Mouse (Mus musculus) midbrain, embryonic 13.5 days (tissue): Measurements from ENCODE around the gene Hc. TPM values are rescaled to one million over a fixed set of nuclear protein-coding genes. Genes with fewer than 3 reads are reported as not detected.

ENCODE experiments used
- ATAC-seq: fragments of 200-750 bp; cut with Nextera tagmentation; 2 replicates; pipeline ENCODE4 v1.8.0; 2017; ENCODE audit warnings: mild to moderate bottlenecking, moderate TSS enrichment, moderate library complexity
- H3K27ac ChIP-seq: fragments of 300-500 bp; sonication (generic); 2 replicates; pipeline ENCODE4 v1.5.1; 2015; ENCODE audit warnings: inconsistent platforms, mild to moderate bottlenecking, moderate library complexity
- H3K27me3 ChIP-seq: fragments of 300-500 bp; sonication (generic); 2 replicates; pipeline ENCODE4 v1.6.1; 2015; ENCODE audit warnings: mild to moderate bottlenecking, inconsistent platforms
- H3K36me3 ChIP-seq: fragments of 300-500 bp; sonication (generic); 2 replicates; pipeline ENCODE4 v1.6.1; 2015; ENCODE audit warnings: mild to moderate bottlenecking, inconsistent platforms
- H3K4me1 ChIP-seq: fragments of 300-500 bp; sonication (generic); replicated peaks from 2 replicates; pipeline ENCODE4 v1.6.1; 2015; ENCODE audit warnings: inconsistent platforms
- H3K4me2 ChIP-seq: fragments of 300-500 bp; sonication (generic); replicated peaks from 2 replicates; pipeline ENCODE4 v1.6.1; 2015; ENCODE audit warnings: moderate library complexity, mild to moderate bottlenecking, inconsistent platforms
- H3K4me3 ChIP-seq: fragments of 300-500 bp; sonication (generic); replicated peaks from 2 replicates; pipeline ENCODE4 v1.5.1; 2015; ENCODE audit warnings: mild to moderate bottlenecking, inconsistent platforms
- H3K9ac ChIP-seq: fragments of 300-500 bp; sonication (generic); replicated peaks from 2 replicates; pipeline ENCODE4 v1.6.1; 2015; ENCODE audit warnings: mild to moderate bottlenecking, inconsistent platforms
- H3K9me3 ChIP-seq: fragments of 300-500 bp; sonication (generic); 2 replicates; pipeline ENCODE4 v1.6.1; 2016; ENCODE audit warnings: mild to moderate bottlenecking, inconsistent platforms
- WGBS: fragments of 180-500 bp; shearing (Covaris S2); methylation state at CpG from one replicate; pipeline ENCODE4 v1.1.7; 2015; 5-methylcytosine and 5-hydroxymethylcytosine counted together
- polyA plus RNA-seq: library from polyadenylated mRNA; unstranded; fragments of >200 nt; fragmentation: Nextera tagmentation; extraction: Ambion mirVana; gene quantifications from 2 replicates; pipeline ENCODE4 v1.2.1, GENCODE M21; 2015

Gene Hc
- polyA plus RNA-seq, 1 experiment from 2014 or later = 0.58 TPM

DNA sequence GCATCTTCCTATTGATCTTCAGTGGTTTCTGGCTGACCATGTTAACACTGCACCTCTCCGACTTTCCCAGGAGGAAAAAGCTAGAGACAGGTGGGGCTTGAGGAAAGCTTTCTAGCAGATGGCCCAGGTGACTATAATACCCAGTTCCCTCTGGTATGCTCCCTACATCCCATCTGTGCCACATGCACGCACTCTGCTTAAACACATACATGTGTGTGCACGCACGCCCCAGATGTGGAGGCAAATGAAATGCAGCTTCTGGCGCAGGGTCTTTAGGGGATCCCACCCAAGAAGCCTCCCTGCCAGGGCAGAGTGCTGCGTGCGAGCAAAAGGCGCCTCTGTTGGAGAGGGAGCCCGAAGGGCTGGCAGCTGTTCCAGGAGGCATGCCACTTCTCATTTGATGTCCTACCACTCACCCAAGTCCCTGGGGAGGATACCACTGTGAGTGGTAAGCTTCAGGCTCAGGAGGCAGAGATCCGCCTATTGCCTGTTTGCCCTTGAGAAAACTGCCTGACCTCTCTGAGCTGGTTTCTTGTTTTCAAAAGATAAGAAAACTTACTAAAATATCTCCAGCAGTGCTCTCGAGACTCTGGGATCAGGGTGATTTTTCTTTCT is 120.1 kb downstream of the Hc start:
- H3K36me3 ChIP-seq = no peaks in the 10 kb centered on the region
- 79% methylated on average over 11 of the region's 11 CpGs for WGBS
- H3K27me3 ChIP-seq = peaks cover 2% of the 10 kb centered on the region; the same call in 1 of the 2 replicates
- ATAC-seq = no peak
- no peak overlapping the region for H3K4me3 ChIP-seq
- H3K9ac ChIP-seq = no peak overlapping the region
- no peaks in the 10 kb centered on the region for H3K4me1 ChIP-seq
- no peak overlapping the region for H3K27ac ChIP-seq
- H3K4me2 ChIP-seq = no peak overlapping the region
- H3K9me3 ChIP-seq = no peaks in the 10 kb centered on the region

DNA sequence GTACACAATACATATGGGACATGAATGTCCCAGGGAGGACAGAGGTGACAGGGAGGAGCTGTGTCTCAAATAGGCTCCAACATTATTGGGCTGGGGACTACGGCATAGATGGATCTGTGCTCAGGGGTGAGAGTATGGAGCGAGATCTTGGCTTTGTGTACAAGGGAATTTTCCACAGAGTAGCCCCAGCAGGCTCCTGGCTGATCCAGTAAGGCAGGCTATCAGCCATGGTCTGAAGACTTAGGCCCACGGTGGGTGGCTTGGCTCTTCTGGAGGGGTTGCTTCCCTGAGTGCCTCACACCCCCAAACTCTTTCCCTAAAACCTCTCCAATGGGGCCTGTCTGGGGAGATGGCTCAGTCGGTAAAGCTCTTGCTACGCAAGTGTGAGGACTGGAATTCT is 121.0 kb downstream of the Hc start:
- Histone ChIP-seq H3K4me2 (no peak overlapping the region), H3K36me3 (no peaks in the 10 kb centered on the region), H3K9me3 (no peaks in the 10 kb centered on the region), H3K4me3 (no peak overlapping the region), H3K27me3 (peaks cover 2% of the 10 kb centered on the region; the same call in 1 of the 2 replicates), H3K4me1 (no peaks in the 10 kb centered on the region), H3K27ac (no peak overlapping the region), H3K9ac (no peak overlapping the region)
- ATAC-seq = no peak
- 79% methylated on average over 5 of the region's 5 CpGs for WGBS

- Histone ChIP-seq H3K9ac (no peak overlapping the region), H3K4me2 (no peak overlapping the region), H3K9me3 (no peaks in the 10 kb centered on the region), H3K36me3 (no peaks in the 10 kb centered on the region), H3K27me3 (peaks cover 2% of the 10 kb centered on the region; the same call in 1 of the 2 replicates), H3K27ac (no peak overlapping the region), H3K4me3 (no peak overlapping the region), H3K4me1 (no peaks in the 10 kb centered on the region)
- ATAC-seq = no peak
- 80% methylated on average over 8 of the region's 8 CpGs for WGBS
These were observed 122.7 kb downstream of the Hc start for GRCm38 (mm10) chr2:34938269-34939208.

DNA sequence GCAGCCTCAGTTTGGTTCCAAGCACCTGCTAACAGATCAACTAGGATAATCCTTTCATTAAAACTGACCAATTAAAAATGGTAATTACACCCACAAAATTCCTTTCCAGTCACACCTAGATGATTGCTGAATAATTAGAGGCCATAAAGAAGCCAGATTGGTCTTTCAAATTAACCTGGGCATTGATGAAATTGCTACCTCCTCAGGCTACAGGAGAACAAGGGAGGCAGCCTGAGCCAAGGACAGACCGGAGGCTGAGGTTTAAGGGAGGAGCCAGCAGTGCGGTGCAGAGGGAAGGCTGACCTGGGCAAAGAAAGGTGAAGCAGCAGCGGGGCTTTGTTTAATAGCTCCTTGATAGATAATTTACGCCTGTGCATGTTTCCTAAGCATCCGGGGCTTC is 123.8 kb downstream of the Hc start:
- no peaks in the 10 kb centered on the region for H3K4me1 ChIP-seq
- H3K4me3 ChIP-seq = no peak overlapping the region
- H3K27ac ChIP-seq = no peak overlapping the region
- H3K4me2 ChIP-seq = no peak overlapping the region
- H3K9ac ChIP-seq = no peak overlapping the region
- no peaks in the 10 kb centered on the region for H3K36me3 ChIP-seq
- H3K9me3 ChIP-seq = no peaks in the 10 kb centered on the region
- no peak for ATAC-seq
- WGBS = 46% methylated on average over 5 of the region's 5 CpGs
- peaks cover 2% of the 10 kb centered on the region; the same call in 1 of the 2 replicates for H3K27me3 ChIP-seq

Other genes with a start within 250 kb of the Hc start
- gene Fbxw2, start 235.1 kb downstream of the Hc start, polyA plus RNA-seq = 80.4 and 88.8 TPM in 2 replicates
- gene Gm34653, start 228.4 kb downstream of the Hc start, polyA plus RNA-seq = 0.19 TPM in 1 of 2 replicates, not detected in the other
- 0.28 and 0.39 TPM in 2 replicates for gene Cutal, start 187.0 kb downstream of the Hc start, polyA plus RNA-seq
- gene Psmd5, start 186.5 kb downstream of the Hc start, polyA plus RNA-seq = 104 and 110 TPM in 2 replicates
- gene Phf19, start 147.4 kb downstream of the Hc start, polyA plus RNA-seq = 1.2 and 2.2 TPM in 2 replicates
- 0.59 and 0.79 TPM in 2 replicates for gene Traf1, start 99.7 kb downstream of the Hc start, polyA plus RNA-seq
- 0.22 and 0.46 TPM in 2 replicates for gene AI182371, start 40.1 kb upstream of the Hc start, polyA plus RNA-seq
- 16.7 and 18.1 TPM in 2 replicates for gene Cntrl, start 48.1 kb upstream of the Hc start, polyA plus RNA-seq
- gene Rab14, start 139.7 kb upstream of the Hc start, polyA plus RNA-seq = 419 and 463 TPM in 2 replicates
- 14.1 and 18.0 TPM in 2 replicates for gene Gsn, start 194.9 kb upstream of the Hc start, polyA plus RNA-seq